Mouse (Mus musculus) heart, embryonic 12.5 days (tissue): Measurements from ENCODE around the gene Cdkal1. TPM values are rescaled to one million over a fixed set of nuclear protein-coding genes. Genes with fewer than 3 reads are reported as not detected.

ENCODE experiments used
- ATAC-seq: fragments of 200-750 bp; cut with Nextera tagmentation; 2 replicates; pipeline ENCODE4 v1.8.0; 2017; ENCODE audit warnings: moderate TSS enrichment, moderate library complexity; ENCODE audit not compliant: insufficient number of reproducible peaks, low FRiP score
- H3K27ac ChIP-seq: fragments of 300-500 bp; sonication (generic); 2 replicates; pipeline ENCODE4 v1.5.1; 2016; ENCODE audit warnings: mild to moderate bottlenecking, moderate library complexity; ENCODE audit not compliant: poor library complexity, severe bottlenecking
- H3K27me3 ChIP-seq: fragments of 300-500 bp; sonication (generic); replicated peaks from 2 replicates; pipeline ENCODE4 v1.6.1; 2016; ENCODE audit warnings: mild to moderate bottlenecking, moderate library complexity
- H3K36me3 ChIP-seq: fragments of 300-500 bp; sonication (generic); 2 replicates; pipeline ENCODE4 v1.6.1; 2016; ENCODE audit warnings: mild to moderate bottlenecking, moderate library complexity
- H3K4me1 ChIP-seq: fragments of 300-500 bp; sonication (generic); replicated peaks from 2 replicates; pipeline ENCODE4 v1.6.1; 2016; ENCODE audit warnings: mild to moderate bottlenecking
- H3K4me2 ChIP-seq: fragments of 300-500 bp; sonication (generic); 2 replicates; pipeline ENCODE4 v1.6.1; 2016; ENCODE audit warnings: mild to moderate bottlenecking, moderate library complexity
- H3K4me3 ChIP-seq: fragments of 300-500 bp; sonication (generic); 2 replicates; pipeline ENCODE4 v1.5.1; 2016; ENCODE audit warnings: mild to moderate bottlenecking
- H3K9ac ChIP-seq: fragments of 300-500 bp; sonication (generic); 2 replicates; pipeline ENCODE4 v1.6.1; 2016; ENCODE audit warnings: mild to moderate bottlenecking, moderate library complexity
- H3K9me3 ChIP-seq: fragments of 300-500 bp; sonication (generic); replicated peaks from 2 replicates; pipeline ENCODE4 v1.6.1; 2016; ENCODE audit warnings: mild to moderate bottlenecking, moderate library complexity
- WGBS: fragments of 180-500 bp; shearing (Covaris S2); methylation state at CpG from one replicate; pipeline ENCODE4 v1.1.7; 2016; 5-methylcytosine and 5-hydroxymethylcytosine counted together
- polyA plus RNA-seq: library from polyadenylated mRNA; unstranded; fragments of >200 nt; fragmentation: Nextera tagmentation; extraction: Ambion mirVana; gene quantifications from 2 replicates; pipeline ENCODE4 v1.2.1, GENCODE M21; 2016

Gene Cdkal1
- polyA plus RNA-seq, 1 experiment from 2014 or later: 25.9 TPM

DNA sequence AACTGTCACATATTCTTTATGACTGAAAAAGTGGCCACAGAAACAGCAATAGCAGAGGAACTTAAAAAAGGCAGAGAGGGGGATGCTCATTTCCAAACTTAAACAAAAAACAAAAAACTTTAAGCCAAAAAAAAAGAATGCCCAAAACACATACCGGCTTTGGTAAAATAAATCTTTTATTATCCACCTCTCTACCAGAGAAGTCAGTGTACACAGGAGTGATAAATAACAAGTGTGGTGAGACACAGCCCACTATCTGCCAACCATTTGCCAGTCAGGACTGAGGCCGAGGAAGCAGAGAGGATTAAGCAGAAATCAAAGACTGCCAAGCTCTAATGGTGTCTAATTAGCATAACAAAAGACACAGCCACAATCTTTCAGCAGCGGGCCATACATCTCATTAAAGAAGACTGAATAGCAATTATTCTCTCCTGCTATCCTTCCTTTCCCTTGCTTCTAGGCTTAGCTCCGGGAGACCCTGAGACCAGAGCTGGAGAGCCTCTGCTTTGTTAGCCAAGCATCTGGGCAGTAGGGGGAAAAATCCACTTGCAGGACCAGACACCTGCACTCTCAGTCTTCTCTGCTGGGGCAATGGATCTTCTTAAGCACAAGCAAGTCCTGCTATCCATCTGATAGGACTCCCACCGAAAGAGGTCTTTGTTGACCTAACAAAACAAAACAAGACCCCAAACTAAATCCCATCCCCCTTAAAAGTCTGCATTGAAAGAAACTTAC is 484.6 kb downstream of the Cdkal1 start:
- Histone ChIP-seq H3K9me3 (no peaks in the 10 kb centered on the region), H3K27me3 (no peaks in the 10 kb centered on the region), H3K4me1 (peaks cover 18% of the 10 kb centered on the region), H3K36me3 (no peaks in the 10 kb centered on the region), H3K27ac (no peak overlapping the region), H3K4me3 (no peak overlapping the region), H3K4me2 (no peak overlapping the region), H3K9ac (no peak overlapping the region)
- 27% methylated on average over 5 of the region's 5 CpGs for WGBS
- no peak for ATAC-seq

DNA sequence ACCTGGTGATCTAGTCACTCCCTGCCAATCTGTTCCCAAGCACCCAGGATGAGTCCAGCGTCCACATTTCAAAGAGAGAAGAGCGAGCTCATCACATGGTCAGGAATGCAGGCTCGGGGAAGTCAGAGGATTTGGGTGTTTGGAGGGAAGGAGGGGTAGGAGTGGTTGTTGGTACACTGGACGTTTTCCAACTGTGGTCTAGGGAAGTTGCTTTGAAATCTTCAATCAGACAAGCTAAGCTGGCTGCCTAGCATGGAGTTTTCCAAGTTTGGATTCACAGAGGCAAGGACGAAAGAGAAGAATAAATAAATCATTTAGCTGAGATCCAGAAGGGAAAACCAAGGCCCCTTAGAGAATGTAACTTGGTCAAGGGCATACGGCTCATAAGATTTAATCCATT is 486.7 kb downstream of the Cdkal1 start:
- Histone ChIP-seq H3K9ac (no peak overlapping the region), H3K4me1 (peaks cover 27% of the 10 kb centered on the region), H3K36me3 (no peaks in the 10 kb centered on the region), H3K9me3 (no peaks in the 10 kb centered on the region), H3K27ac (no peak overlapping the region), H3K4me2 (no peak overlapping the region), H3K27me3 (no peaks in the 10 kb centered on the region), H3K4me3 (no peak overlapping the region)
- ATAC-seq: no peak
- WGBS: 59% methylated on average over 6 of the region's 6 CpGs

DNA sequence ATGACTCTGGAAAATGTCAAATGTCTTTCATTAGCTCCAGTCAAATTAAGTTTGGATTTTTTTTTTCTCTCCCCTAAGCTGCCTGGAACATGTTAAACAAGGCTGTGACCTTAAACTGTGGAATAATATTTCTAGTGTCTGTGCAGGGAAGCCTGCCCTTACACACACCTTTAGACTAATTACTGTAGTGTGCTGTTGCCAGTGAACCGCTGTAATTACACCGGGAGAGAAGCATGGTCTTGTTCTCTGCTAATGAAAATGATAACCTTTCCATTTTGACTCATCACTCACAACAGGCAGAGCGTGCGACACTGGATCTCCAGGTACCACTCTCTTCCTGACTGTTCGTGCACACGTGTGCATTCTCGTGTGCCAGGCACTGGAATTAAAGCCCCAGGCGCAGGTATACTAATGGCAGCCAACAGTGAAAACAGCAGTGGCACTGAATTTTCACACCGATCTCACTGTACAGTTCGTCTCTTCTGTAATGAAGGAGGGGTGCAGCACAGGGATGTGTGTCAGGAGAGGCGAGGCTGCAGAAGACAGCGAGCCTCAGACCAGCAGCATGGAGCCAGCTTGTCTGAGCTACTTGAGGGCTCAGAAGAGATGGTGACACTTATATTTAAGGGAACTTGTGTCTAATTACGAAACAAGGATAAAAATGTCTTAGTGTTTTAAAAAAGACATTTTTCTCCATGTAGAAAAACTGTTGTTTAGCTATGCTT is 490.4 kb downstream of the Cdkal1 start:
- Histone ChIP-seq H3K27me3 (no peaks in the 10 kb centered on the region), H3K27ac (no peak overlapping the region), H3K4me2 (no peak overlapping the region), H3K9ac (no peak overlapping the region), H3K4me3 (no peak overlapping the region), H3K36me3 (no peaks in the 10 kb centered on the region), H3K9me3 (no peaks in the 10 kb centered on the region), H3K4me1 (peaks cover 18% of the 10 kb centered on the region)
- ATAC-seq: no peak
- WGBS: 71% methylated on average over 13 of the region's 13 CpGs

DNA sequence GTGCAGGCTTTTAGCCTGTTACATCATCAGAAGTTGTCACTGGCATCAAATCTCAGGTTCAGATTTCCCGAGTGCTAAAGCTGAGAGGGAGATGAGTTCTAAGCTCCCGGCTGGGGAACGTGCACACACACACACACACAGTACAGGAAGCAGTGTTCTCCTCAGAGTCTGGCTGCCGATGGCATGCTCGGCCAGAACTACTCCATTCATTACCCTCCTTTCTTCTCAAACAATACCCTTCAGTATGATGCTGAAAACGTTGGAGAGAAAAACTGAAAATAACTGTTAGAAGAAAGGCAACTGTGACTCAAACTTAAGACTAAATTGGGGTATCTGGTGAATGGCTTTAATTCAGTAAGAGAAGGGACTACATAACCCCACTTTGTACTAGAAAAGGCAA is 491.5 kb downstream of the Cdkal1 start:
- H3K4me2 ChIP-seq: no peak overlapping the region
- no peak overlapping the region for H3K9ac ChIP-seq
- no peaks in the 10 kb centered on the region for H3K27me3 ChIP-seq
- ATAC-seq: no peak
- H3K4me3 ChIP-seq: no peak overlapping the region
- H3K27ac ChIP-seq: no peak overlapping the region
- WGBS: 39% methylated on average over 6 of the region's 6 CpGs
- H3K36me3 ChIP-seq: no peaks in the 10 kb centered on the region
- peaks cover 4% of the 10 kb centered on the region; the same call in 1 of the 2 replicates for H3K9me3 ChIP-seq
- peaks cover 18% of the 10 kb centered on the region for H3K4me1 ChIP-seq

DNA sequence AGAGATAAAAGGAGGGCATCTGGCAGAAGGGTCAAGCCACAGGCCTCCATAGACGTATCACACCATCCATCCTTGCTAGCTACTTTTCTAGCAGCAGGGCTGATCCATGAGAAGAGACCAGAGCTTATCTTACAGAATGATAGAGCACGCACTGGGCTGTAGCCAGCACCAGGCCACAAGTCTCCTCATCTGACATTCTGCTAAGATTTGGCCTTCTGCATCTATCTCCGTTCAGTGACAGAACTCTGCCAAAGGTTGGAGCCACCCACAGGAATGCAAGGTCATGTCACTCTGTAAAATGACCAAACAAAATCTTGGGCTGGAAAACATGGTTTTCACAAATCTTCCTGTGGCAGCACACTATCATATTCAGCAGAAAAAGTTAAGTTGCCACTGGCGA is 493.6 kb downstream of the Cdkal1 start:
- no peaks in the 10 kb centered on the region for H3K36me3 ChIP-seq
- WGBS: 37% methylated on average over 4 of the region's 4 CpGs
- ATAC-seq: no peak
- no peak overlapping the region for H3K4me2 ChIP-seq
- no peaks in the 10 kb centered on the region for H3K27me3 ChIP-seq
- H3K27ac ChIP-seq: no peak overlapping the region
- no peak overlapping the region for H3K9ac ChIP-seq
- peaks cover 24% of the 10 kb centered on the region for H3K4me1 ChIP-seq
- no peak overlapping the region for H3K4me3 ChIP-seq
- peaks cover 4% of the 10 kb centered on the region; the same call in 1 of the 2 replicates for H3K9me3 ChIP-seq

DNA sequence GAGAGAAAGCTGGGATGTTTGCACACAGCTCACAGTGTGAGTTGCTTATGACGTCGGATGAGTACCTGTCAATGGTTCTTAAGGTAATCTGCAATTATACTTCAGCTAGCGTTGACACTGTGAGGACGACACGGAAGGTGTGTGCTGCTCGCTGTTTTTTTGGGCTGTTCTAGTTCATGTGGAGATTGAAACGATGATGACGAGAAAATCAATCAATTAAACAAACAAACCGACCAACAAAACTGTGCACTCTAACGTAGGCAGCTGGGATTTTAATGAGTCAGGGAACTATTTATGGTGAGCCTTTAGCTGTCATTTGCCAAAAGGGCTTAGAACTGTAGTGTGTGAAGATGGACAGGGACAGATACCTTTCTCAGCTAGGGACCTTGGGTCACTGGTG is 494.6 kb downstream of the Cdkal1 start:
- no peak overlapping the region for H3K9ac ChIP-seq
- H3K27ac ChIP-seq: no peak overlapping the region
- WGBS: 69% methylated on average over 10 of the region's 10 CpGs
- H3K36me3 ChIP-seq: no peaks in the 10 kb centered on the region
- ATAC-seq: no peak
- H3K4me3 ChIP-seq: no peak overlapping the region
- H3K27me3 ChIP-seq: no peaks in the 10 kb centered on the region
- H3K4me2 ChIP-seq: no peak overlapping the region
- H3K4me1 ChIP-seq: peaks cover 32% of the 10 kb centered on the region
- peaks cover 4% of the 10 kb centered on the region; the same call in 1 of the 2 replicates for H3K9me3 ChIP-seq

DNA sequence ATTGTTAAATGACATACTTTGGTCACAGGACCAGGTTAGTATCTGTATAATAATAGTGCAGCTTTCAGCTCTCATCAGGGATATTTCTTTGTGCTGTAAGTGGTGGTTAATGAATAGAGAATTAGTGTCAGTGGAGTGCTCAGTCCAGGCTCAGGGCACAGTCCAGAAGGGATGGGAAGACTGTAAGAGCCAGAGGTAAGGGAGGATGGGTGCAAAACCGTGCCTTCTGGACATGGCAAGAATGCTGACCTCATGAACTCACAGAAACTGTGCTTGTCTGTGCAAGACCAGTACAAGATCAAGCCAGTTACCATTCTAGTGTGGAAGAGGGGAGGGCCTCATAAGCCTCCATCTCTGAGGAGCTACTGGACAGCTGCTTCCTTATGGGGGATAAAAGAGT is 496.1 kb downstream of the Cdkal1 start:
- H3K9ac ChIP-seq: no peak overlapping the region
- H3K27me3 ChIP-seq: no peaks in the 10 kb centered on the region
- 78% methylated on average over 1 of the region's 1 CpGs for WGBS
- ATAC-seq: no peak
- H3K4me1 ChIP-seq: peaks cover 32% of the 10 kb centered on the region
- H3K4me3 ChIP-seq: no peak overlapping the region
- H3K27ac ChIP-seq: no peak overlapping the region
- H3K36me3 ChIP-seq: no peaks in the 10 kb centered on the region
- no peak overlapping the region for H3K4me2 ChIP-seq
- peaks cover 4% of the 10 kb centered on the region; the same call in 1 of the 2 replicates for H3K9me3 ChIP-seq

DNA sequence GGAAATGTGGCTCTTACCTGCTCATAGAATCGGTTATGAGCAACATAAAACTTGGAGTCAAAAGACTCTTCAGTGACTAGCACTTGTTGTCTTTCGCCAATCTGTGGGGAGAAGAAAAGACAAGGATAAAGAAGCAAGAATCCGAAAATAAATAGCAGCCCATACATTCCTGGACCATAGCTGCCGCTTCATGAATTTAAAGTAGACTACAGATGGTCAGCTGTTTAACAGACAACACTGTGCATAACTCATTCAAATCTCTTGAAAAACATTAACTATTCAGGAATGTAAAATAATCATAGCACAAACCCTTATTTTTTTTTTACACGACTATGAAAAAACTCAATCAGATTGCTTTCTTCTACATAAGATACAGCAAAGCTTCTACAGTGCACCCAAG is 498.0 kb downstream of the Cdkal1 start:
- H3K9me3 ChIP-seq: peaks cover 4% of the 10 kb centered on the region; the same call in 1 of the 2 replicates
- no peak for ATAC-seq
- H3K4me2 ChIP-seq: no peak overlapping the region
- H3K36me3 ChIP-seq: no peaks in the 10 kb centered on the region
- 84% methylated on average over 5 of the region's 5 CpGs for WGBS
- H3K4me3 ChIP-seq: no peak overlapping the region
- H3K27ac ChIP-seq: no peak overlapping the region
- H3K27me3 ChIP-seq: no peaks in the 10 kb centered on the region
- no peak overlapping the region for H3K9ac ChIP-seq
- H3K4me1 ChIP-seq: peaks cover 34% of the 10 kb centered on the region

DNA sequence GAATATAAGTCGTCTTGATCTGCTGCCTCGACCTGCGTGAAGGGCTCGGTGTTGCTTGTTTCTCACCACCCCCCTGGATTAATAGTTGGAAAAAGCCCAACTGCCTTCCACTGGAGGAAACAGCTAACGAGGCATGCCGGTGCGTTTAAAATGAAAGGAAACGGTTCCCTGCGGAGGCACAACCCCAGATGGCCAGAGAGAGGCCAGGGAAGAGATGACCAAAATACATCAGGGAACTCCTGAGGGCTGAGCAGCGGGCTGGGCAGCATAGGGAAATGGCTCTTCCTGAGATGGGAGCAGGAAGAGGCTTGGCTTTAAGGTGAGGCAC is 499.4 kb downstream of the Cdkal1 start:
- no peak for ATAC-seq
- H3K4me3 ChIP-seq: no peak overlapping the region
- peaks cover 35% of the 10 kb centered on the region for H3K4me1 ChIP-seq
- H3K9me3 ChIP-seq: peaks cover 4% of the 10 kb centered on the region; the same call in 1 of the 2 replicates
- peak overlapping the region; percentile 31; the same call in 1 of the 2 replicates for H3K4me2 ChIP-seq
- H3K27me3 ChIP-seq: no peaks in the 10 kb centered on the region
- H3K36me3 ChIP-seq: no peaks in the 10 kb centered on the region
- no peak overlapping the region for H3K27ac ChIP-seq
- 52% methylated on average over 10 of the region's 10 CpGs for WGBS
- no peak overlapping the region for H3K9ac ChIP-seq

DNA sequence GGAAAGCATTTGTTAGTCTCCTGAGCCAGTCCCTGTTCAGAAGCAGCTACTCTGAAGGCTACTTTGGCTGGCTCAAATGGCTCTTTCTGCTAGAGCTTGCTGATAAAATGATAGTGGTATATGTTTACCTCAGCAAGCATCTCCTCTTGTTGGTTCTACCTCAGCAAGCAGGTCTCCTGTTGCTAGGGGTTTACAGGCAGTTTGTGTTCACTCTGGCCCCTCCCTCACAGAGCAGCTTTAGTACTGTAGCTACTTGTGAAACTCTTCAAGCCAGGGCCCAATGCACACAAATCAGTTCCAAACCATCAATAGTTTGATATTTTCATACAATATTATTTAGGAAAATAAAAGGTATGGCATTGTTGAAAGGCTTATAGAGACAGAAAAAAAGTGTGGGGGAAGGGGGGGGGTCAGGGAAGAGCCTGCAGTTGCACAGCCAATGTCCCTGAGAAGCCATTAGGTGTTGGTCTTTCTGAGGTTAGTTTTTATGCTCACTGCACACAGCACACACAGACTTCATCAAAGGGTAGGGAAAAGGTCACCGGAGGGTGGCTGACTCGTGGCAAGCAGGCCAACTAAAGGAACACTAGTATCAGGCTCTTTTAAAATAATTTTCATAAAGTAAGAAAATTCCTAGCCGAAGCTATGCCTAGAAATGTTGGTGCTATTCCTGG is 499.9 kb downstream of the Cdkal1 start:
- no peaks in the 10 kb centered on the region for H3K27me3 ChIP-seq
- no peaks in the 10 kb centered on the region for H3K36me3 ChIP-seq
- H3K4me1 ChIP-seq: peaks cover 32% of the 10 kb centered on the region
- H3K4me3 ChIP-seq: no peak overlapping the region
- H3K9me3 ChIP-seq: peaks cover 4% of the 10 kb centered on the region; the same call in 1 of the 2 replicates
- 74% methylated on average over 3 of the region's 3 CpGs for WGBS
- H3K9ac ChIP-seq: no peak overlapping the region
- no peak overlapping the region for H3K27ac ChIP-seq
- no peak overlapping the region for H3K4me2 ChIP-seq
- no peak for ATAC-seq

DNA sequence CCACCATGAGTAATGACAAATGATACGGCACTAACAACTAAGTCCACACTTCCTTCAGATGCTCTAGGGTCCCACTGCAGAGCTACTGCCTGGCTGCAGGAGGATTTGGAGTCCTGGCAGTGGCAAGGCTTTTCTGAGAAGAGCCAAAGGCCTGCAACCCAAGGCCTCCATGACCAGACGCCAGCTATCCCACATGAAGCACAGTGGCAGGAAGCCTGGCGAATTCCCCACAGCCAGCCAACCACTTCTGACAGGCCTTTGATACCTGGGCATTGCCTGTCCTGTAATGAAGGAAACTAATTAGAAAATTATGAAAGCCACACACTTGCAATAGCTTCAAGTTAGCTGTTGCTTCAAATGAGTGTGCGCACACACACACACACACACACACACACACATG is 500.5 kb downstream of the Cdkal1 start:
- no peaks in the 10 kb centered on the region for H3K36me3 ChIP-seq
- no peak overlapping the region for H3K4me2 ChIP-seq
- peaks cover 32% of the 10 kb centered on the region for H3K4me1 ChIP-seq
- 89% methylated on average over 4 of the region's 4 CpGs for WGBS
- H3K27me3 ChIP-seq: no peaks in the 10 kb centered on the region
- no peak overlapping the region for H3K9ac ChIP-seq
- H3K4me3 ChIP-seq: no peak overlapping the region
- peaks cover 4% of the 10 kb centered on the region; the same call in 1 of the 2 replicates for H3K9me3 ChIP-seq
- ATAC-seq: no peak
- H3K27ac ChIP-seq: no peak overlapping the region
